Mouse (Mus musculus) ES-Bruce4 (cell line): ENCODE results near the gene Tulp1.

Source experiments
- CTCF ChIP-seq: IDR thresholded peaks from one replicate; pipeline ENCODE4 v1.8.1; 2011; ENCODE audit warnings: low read depth, low read length
- EP300 ChIP-seq: IDR thresholded peaks from 2 replicates; pipeline ENCODE4 v1.6.1; 2011; ENCODE audit warnings: low read depth, low read length; ENCODE audit not compliant: insufficient read depth
- POLR2A ChIP-seq: IDR thresholded peaks from one replicate; pipeline ENCODE4 v1.8.1; 2011; ENCODE audit warnings: low read length; ENCODE audit not compliant: insufficient read depth

DNA sequence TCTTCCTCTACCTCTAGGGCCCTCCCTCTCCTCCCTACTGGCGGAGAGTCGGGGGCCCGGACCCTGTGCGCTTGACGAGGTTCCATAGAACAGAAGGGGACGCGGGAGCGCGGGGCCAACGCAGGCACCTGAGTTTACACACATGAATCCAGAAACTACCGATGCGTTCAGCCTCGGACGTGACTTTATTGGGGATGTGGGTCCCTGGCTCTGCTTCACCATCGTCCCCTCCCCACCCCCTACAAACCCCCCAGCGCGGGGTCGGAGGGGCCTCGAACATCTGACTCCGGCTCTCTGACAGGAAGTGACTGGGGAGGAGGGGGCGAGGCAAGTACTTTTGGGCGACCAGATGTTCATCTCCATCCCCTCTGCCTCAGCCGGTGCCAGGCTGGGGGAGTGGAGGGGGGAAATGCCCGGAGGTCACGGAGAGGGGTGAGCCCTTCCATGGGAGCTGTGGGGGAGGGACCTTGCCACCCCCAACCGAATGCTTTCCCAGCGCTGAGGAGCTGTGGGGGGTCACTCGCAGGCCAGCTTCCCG lies 13.6 kb downstream of the Tulp1 start:
- TF ChIP-seq EP300 (no peak), CTCF (no peak), POLR2A (no peak)
